Mouse (Mus musculus) limb, embryonic 11.5 days (tissue): ENCODE measurements at regions not wholly inside any gene's neighbourhood (a gene's known extent, or its start where the extent isn't known, plus 50 kb on each side); places are given as distances from the start of the nearest gene placed in this dataset.

ENCODE experiments used
- ATAC-seq: fragments of 200-750 bp; cut with Nextera tagmentation; 2 replicates; pipeline ENCODE4 v1.8.0; 2017; ENCODE audit warnings: low read depth; ENCODE audit not compliant: insufficient number of reproducible peaks, low FRiP score, low TSS enrichment
- DNase-seq: peaks from one replicate; pipeline ENCODE4 v3.0.0-alpha.2; 2015; ENCODE audit warnings: low spot score
- H3K27ac ChIP-seq: fragments of 300-500 bp; sonication (generic); replicated peaks from 2 replicates; pipeline ENCODE4 v1.5.1; 2014; ENCODE audit warnings: low read depth, mild to moderate bottlenecking, low read length
- H3K27me3 ChIP-seq: fragments of 300-500 bp; sonication (generic); 2 replicates; pipeline ENCODE4 v1.6.1; 2014; ENCODE audit warnings: mild to moderate bottlenecking, low read length, mixed read lengths; ENCODE audit not compliant: control insufficient read depth, insufficient read depth
- H3K36me3 ChIP-seq: fragments of 300-500 bp; sonication (generic); 2 replicates; pipeline ENCODE4 v1.6.1; 2014; ENCODE audit warnings: mild to moderate bottlenecking, low read length, moderate library complexity, mixed read lengths; ENCODE audit not compliant: control insufficient read depth, insufficient read depth
- H3K4me1 ChIP-seq: fragments of 300-500 bp; sonication (generic); 2 replicates; pipeline ENCODE4 v1.6.1; 2014; ENCODE audit warnings: low read length, mixed read lengths; ENCODE audit not compliant: control insufficient read depth, insufficient read depth
- H3K4me2 ChIP-seq: fragments of 300-500 bp; sonication (generic); 2 replicates; pipeline ENCODE4 v1.6.1; 2014; ENCODE audit warnings: low read depth, mild to moderate bottlenecking, moderate library complexity; ENCODE audit not compliant: severe bottlenecking
- H3K4me3 ChIP-seq: fragments of 300-500 bp; sonication (generic); 2 replicates; pipeline ENCODE4 v1.5.1; 2014; ENCODE audit warnings: low read depth, low read length
- H3K9ac ChIP-seq: fragments of 300-500 bp; sonication (generic); 2 replicates; pipeline ENCODE4 v1.6.1; 2014; ENCODE audit warnings: mild to moderate bottlenecking, low read length
- H3K9me3 ChIP-seq: fragments of 300-500 bp; sonication (generic); 2 replicates; pipeline ENCODE4 v1.6.1; 2016; ENCODE audit warnings: low read length; ENCODE audit not compliant: control insufficient read depth
- WGBS: fragments of 180-500 bp; shearing (Covaris S2); extraction: QIAGEN DNeasy Blood & Tissue Kit; methylation state at CpG from one replicate; pipeline ENCODE4 v1.1.7; 2014; 5-methylcytosine and 5-hydroxymethylcytosine counted together

GRCm38 (mm10) chr8:103950460-103950859, 151.0 kb upstream of the Cdh5 start:
- H3K9ac ChIP-seq: no peak overlapping the region
- H3K4me2 ChIP-seq: no peak overlapping the region
- H3K9me3 ChIP-seq: no peaks in the 10 kb centered on the region
- no peaks in the 10 kb centered on the region for H3K27me3 ChIP-seq
- no peaks in the 10 kb centered on the region for H3K4me1 ChIP-seq
- H3K36me3 ChIP-seq: no peaks in the 10 kb centered on the region
- DNase-seq (peak; percentile 20), ATAC-seq (no peak)
- H3K27ac ChIP-seq: no peak overlapping the region
- WGBS: 52% methylated on average over 4 of the region's 4 CpGs
- H3K4me3 ChIP-seq: no peak overlapping the region

DNA sequence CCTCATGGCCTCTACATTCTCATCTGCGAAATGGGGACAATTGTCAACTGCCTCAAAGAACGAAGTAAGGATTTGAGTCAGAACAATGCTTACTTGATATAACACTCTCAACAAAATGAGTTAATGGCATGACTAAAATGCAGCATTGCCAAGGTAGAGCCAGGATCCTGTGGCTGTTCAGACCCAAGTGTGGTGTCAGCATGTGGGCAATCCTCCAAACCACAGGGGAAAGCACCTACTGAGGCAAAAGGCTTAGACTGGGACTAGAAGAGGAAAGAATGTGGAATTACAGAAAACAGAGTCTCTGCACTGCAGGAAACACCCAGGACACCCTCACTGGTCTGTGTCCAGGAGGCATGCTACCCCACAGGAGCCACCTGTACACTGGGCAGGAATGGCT, 147.8 kb upstream of the Cdh5 start:
- Histone ChIP-seq H3K36me3 (no peaks in the 10 kb centered on the region), H3K4me1 (no peaks in the 10 kb centered on the region), H3K9me3 (no peaks in the 10 kb centered on the region), H3K4me2 (no peak overlapping the region), H3K27ac (no peak overlapping the region), H3K9ac (no peak overlapping the region), H3K27me3 (no peaks in the 10 kb centered on the region), H3K4me3 (no peak overlapping the region)
- no peak for DNase-seq
- no peak for ATAC-seq
- WGBS: 92% methylated on average over 2 of the region's 2 CpGs

DNA sequence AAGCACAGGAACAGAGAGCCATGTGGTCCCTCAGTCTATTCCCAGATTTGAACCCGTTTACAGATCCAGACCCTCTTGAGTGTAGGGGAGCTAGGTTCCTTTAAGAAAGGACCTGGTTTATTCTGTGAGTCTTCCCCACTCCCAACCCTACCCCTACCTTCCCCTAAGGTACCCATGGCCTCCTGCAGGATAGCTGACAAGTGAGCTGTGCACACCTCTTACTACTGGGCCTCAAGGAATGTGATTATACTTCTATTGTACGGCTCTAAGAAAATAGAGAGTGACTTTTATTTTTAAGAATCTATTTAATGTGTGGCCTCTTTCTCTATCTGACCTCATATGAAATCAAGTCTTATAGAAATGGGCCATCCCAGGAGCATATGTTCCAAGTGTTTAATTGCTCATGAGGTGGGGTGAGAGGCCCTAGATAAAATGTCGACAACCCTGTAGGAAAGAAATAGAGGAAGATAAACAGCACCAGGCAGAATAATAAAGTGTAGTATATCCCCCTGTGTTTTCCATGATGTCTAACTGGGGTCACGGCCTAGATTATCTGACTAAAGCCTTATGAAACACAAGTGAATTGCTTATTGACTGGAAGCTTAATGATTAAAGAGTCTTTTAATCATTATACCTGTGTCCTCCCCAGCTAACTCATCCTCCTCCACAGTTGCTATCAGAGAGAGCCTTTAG, 145.7 kb upstream of the Cdh5 start:
- H3K9me3 ChIP-seq: no peaks in the 10 kb centered on the region
- H3K4me1 ChIP-seq: no peaks in the 10 kb centered on the region
- ATAC-seq (no peak), DNase-seq (no peak)
- WGBS: 83% methylated on average over 4 of the region's 4 CpGs
- no peak overlapping the region for H3K9ac ChIP-seq
- H3K4me3 ChIP-seq: no peak overlapping the region
- no peaks in the 10 kb centered on the region for H3K27me3 ChIP-seq
- no peak overlapping the region for H3K27ac ChIP-seq
- H3K4me2 ChIP-seq: no peak overlapping the region
- H3K36me3 ChIP-seq: no peaks in the 10 kb centered on the region

GRCm38 (mm10) chr8:103964293-103964918, 137.0 kb upstream of the Cdh5 start:
- DNase-seq: no peak
- no peaks in the 10 kb centered on the region for H3K9me3 ChIP-seq
- H3K36me3 ChIP-seq: no peaks in the 10 kb centered on the region
- H3K27ac ChIP-seq: no peak overlapping the region
- H3K4me3 ChIP-seq: no peak overlapping the region
- 65% methylated on average over 7 of the region's 7 CpGs for WGBS
- no peak overlapping the region for H3K4me2 ChIP-seq
- H3K4me1 ChIP-seq: no peaks in the 10 kb centered on the region
- no peak for ATAC-seq
- no peak overlapping the region for H3K9ac ChIP-seq
- H3K27me3 ChIP-seq: no peaks in the 10 kb centered on the region

GRCm38 (mm10) chr8:103969929-103970328, 131.5 kb upstream of the Cdh5 start:
- no peaks in the 10 kb centered on the region for H3K9me3 ChIP-seq
- H3K4me1 ChIP-seq: no peaks in the 10 kb centered on the region
- 80% methylated on average over 5 of the region's 5 CpGs for WGBS
- H3K4me3 ChIP-seq: no peak overlapping the region
- H3K27me3 ChIP-seq: no peaks in the 10 kb centered on the region
- no peak overlapping the region for H3K27ac ChIP-seq
- H3K4me2 ChIP-seq: no peak overlapping the region
- H3K9ac ChIP-seq: no peak overlapping the region
- ATAC-seq: no peak
- no peaks in the 10 kb centered on the region for H3K36me3 ChIP-seq
- no peak for DNase-seq

DNA sequence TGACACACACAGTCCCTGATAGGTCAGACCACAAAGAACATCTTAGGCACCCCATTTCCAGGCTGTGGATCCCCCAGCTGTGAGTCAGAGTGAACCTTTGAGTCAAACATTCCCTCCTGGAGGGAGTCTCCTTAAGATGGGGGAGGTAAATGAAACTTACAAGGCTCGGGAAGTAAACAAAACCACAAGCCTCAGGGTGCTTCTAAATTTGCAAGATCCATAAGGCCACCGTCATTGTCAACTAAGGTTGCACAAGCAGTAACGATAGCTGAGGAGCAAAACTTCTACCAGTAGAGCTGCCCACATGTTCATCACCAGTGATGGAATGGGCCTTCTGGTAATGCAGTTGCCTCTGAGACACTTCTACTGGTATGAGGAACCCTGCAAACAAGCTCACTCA, 130.9 kb upstream of the Cdh5 start:
- no peaks in the 10 kb centered on the region for H3K4me1 ChIP-seq
- H3K4me3 ChIP-seq: no peak overlapping the region
- no peak overlapping the region for H3K27ac ChIP-seq
- no peaks in the 10 kb centered on the region for H3K27me3 ChIP-seq
- ATAC-seq (no peak), DNase-seq (no peak)
- no peak overlapping the region for H3K4me2 ChIP-seq
- no peak overlapping the region for H3K9ac ChIP-seq
- no peaks in the 10 kb centered on the region for H3K9me3 ChIP-seq
- 89% methylated on average over 3 of the region's 3 CpGs for WGBS
- H3K36me3 ChIP-seq: no peaks in the 10 kb centered on the region

- WGBS: 94% methylated on average over 4 of the region's 4 CpGs
- Histone ChIP-seq H3K27ac (no peak overlapping the region), H3K4me1 (no peaks in the 10 kb centered on the region), H3K36me3 (no peaks in the 10 kb centered on the region), H3K4me3 (no peak overlapping the region), H3K9ac (no peak overlapping the region), H3K4me2 (no peak overlapping the region), H3K9me3 (no peaks in the 10 kb centered on the region), H3K27me3 (no peaks in the 10 kb centered on the region)
- DNase-seq (no peak), ATAC-seq (no peak)
These were observed 130.5 kb upstream of the Cdh5 start for GRCm38 (mm10) chr8:103970966-103971365.

- Histone ChIP-seq H3K4me1 (no peaks in the 10 kb centered on the region), H3K4me3 (no peak overlapping the region), H3K4me2 (no peak overlapping the region), H3K9me3 (no peaks in the 10 kb centered on the region), H3K27me3 (no peaks in the 10 kb centered on the region), H3K9ac (no peak overlapping the region), H3K27ac (no peak overlapping the region), H3K36me3 (no peaks in the 10 kb centered on the region)
- WGBS: 78% methylated on average over 6 of the region's 6 CpGs
- DNase-seq (no peak), ATAC-seq (no peak)
These were observed 124.9 kb upstream of the Cdh5 start for GRCm38 (mm10) chr8:103976488-103976887.

GRCm38 (mm10) chr8:103978948-103979347, 122.5 kb upstream of the Cdh5 start:
- ATAC-seq: no peak
- no peak overlapping the region for H3K9ac ChIP-seq
- H3K4me3 ChIP-seq: no peak overlapping the region
- no peaks in the 10 kb centered on the region for H3K9me3 ChIP-seq
- H3K4me2 ChIP-seq: no peak overlapping the region
- no peaks in the 10 kb centered on the region for H3K27me3 ChIP-seq
- H3K27ac ChIP-seq: no peak overlapping the region
- WGBS: 90% methylated on average over 5 of the region's 5 CpGs
- no peak for DNase-seq
- no peaks in the 10 kb centered on the region for H3K4me1 ChIP-seq
- H3K36me3 ChIP-seq: no peaks in the 10 kb centered on the region
